Mouse (Mus musculus): ENCODE results near the gene Slc37a1. TPM values are rescaled to one million over a fixed set of nuclear protein-coding genes. Genes with fewer than 3 reads are reported as not detected.

Gene Slc37a1
- polyA plus RNA-seq, 1 experiment from 2014 or later = 3.3 TPM

DNA sequence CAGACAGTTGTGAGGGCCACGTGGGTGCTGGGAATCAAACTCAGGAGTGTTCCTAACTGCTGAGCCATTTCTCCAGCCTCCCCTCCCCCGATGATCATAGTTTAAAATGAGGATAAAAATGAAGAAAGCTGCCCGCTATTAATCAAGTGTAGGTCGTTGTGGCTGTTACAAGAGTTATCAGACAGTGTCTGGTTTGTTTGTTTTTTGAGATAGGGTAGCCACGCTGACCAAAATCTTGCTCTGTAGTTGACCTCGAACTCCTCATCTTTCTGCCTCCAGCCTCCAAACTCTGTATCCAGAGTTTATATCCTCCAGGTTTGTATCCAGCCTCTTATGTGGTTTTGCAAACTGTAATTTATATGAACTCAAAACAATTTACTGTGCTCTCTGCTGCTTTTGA is 6.3 kb upstream of the Slc37a1 start:
- 61% methylated on average over 6 of the region's 6 CpGs for WGBS
- Histone ChIP-seq H3K27ac (no peak overlapping the region), H3K27me3 (no peaks in the 10 kb centered on the region), H3K4me2 (no peak overlapping the region), H3K9me3 (no peaks in the 10 kb centered on the region), H3K4me1 (peaks cover 20% of the 10 kb centered on the region), H3K4me3 (no peak overlapping the region), H3K9ac (no peak overlapping the region), H3K36me3 (no peaks in the 10 kb centered on the region)
- no peak for ATAC-seq (ENCODE audit: insufficient number of reproducible peaks, low FRiP score, low TSS enrichment, low read depth)

DNA sequence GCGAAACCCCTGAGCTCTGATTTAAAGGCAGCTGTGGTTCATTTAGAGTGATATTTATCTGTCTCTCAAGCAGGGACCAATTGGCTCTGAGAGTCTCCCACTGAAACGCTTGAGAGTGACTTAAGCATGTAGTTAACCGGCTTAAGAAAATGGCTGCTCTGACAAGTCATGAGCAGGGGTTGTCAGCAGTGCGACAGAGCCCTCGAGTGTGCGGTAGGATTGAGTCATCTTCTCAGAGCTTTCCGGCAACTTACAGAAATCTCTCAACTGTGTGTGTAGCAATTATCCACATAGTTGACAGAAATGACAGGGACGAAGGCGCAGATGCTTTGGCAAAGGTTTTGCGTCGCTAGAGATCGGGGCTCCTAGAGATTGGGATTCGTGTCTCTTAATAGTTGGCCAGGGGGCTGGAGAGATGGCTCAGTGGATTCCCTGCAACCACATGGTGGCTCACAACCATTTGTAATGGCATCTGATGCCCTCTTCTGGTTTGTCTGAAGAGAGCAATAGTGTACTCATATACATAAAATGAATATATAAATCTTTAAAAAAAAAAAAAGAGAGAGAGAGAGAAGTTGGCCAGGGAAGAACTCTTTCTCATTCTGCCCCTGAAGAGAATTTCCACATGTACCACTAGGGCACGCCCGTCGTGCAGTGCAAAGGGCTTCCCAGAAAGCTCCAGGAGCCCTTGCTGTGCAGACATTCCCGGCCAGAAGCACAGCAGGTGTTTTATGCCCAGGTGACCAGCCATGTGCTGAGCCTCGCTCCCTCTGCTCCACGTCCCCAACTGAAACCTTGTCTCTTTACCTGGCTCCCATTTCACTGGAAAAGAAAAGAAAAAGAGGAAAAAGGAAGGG is 4.5 kb upstream of the Slc37a1 start:
- ATAC-seq (ENCODE audit: insufficient number of reproducible peaks, low FRiP score, low TSS enrichment, low read depth) = no peak
- Histone ChIP-seq H3K27ac (no peak overlapping the region), H3K36me3 (no peaks in the 10 kb centered on the region), H3K4me2 (no peak overlapping the region), H3K4me3 (no peak overlapping the region), H3K9me3 (no peaks in the 10 kb centered on the region), H3K27me3 (no peaks in the 10 kb centered on the region), H3K4me1 (peaks cover 14% of the 10 kb centered on the region), H3K9ac (no peak overlapping the region)
- 44% methylated on average over 19 of the region's 19 CpGs for WGBS

DNA sequence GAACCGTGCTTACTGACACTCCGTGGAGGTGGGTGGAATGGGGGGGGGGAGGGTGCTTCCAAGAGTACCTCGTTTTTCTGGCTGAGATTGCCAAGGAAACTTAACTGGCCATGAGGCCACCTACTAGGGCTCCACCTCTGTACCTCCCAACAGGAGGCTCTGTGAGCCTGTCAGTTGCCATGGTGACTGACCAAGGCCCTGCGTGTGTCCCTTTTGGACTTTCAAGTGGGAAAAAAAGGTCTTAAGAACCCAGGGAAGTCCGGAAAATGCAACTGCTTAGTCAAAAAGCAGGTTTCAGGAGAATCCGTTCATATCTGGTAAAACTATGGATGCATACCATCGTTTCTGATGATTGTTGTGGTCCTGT is 3.9 kb upstream of the Slc37a1 start:
- H3K9me3 ChIP-seq = no peaks in the 10 kb centered on the region
- H3K27ac ChIP-seq = no peak overlapping the region
- no peak overlapping the region for H3K4me2 ChIP-seq
- no peak overlapping the region for H3K4me3 ChIP-seq
- WGBS = 29% methylated on average over 7 of the region's 7 CpGs
- no peak for ATAC-seq (ENCODE audit: insufficient number of reproducible peaks, low FRiP score, low TSS enrichment, low read depth)
- H3K4me1 ChIP-seq = peaks cover 8% of the 10 kb centered on the region; the same call in 1 of the 2 replicates
- H3K9ac ChIP-seq = no peak overlapping the region
- H3K27me3 ChIP-seq = no peaks in the 10 kb centered on the region
- no peaks in the 10 kb centered on the region for H3K36me3 ChIP-seq

DNA sequence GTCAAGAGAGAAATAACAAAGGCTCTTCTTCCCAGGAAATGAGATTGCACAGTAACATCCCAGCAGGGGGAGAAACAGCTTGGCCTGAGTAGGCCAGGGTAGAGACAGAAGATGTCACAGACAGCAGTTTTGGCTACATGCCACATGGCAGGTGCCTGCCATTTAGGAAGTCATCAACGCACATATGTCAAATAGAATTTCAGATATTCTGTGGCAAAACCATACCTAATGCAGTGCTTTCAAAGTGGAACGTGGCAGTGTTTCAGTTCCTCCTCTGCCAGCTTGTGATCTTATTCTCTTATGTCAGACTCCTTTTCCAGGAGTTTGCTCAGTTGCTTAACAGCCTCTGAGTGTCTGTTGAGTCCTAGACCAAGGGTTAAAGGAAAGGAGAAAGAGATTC is 725 bp upstream of the Slc37a1 start:
- H3K4me1 ChIP-seq = 0 out of 2 replicates have a peak, but pooled peaks cover 3% of the 10 kb centered on the region

DNA sequence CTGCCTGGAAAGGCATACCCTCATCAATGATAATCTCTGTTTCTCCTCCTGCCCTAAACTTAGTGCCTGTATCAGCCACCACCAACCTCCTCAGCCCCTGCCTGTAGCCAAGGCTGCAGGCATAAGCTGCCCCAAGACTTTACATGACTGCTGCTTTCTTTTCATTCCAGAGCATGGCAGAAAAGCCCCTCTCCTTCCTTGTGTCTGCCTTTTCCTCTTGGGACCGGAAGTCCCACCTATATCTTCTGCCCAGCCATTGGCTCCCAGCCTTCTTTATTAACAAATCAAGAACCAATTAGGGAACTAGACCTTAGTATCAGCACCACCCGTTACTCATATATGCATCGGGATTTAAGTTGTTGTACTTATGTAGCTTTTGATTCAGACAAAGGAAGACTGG is 624 bp downstream of the Slc37a1 start:
- Histone ChIP-seq H3K27ac (no peak overlapping the region), H3K27me3 (no peaks in the 10 kb centered on the region), H3K4me3 (no peak overlapping the region), H3K4me1 (0 out of 2 replicates have a peak, but pooled peaks cover 3% of the 10 kb centered on the region), H3K9ac (no peak overlapping the region), H3K9me3 (no peaks in the 10 kb centered on the region), H3K36me3 (no peaks in the 10 kb centered on the region), H3K4me2 (no peak overlapping the region)
- no peak for ATAC-seq (ENCODE audit: insufficient number of reproducible peaks, low FRiP score, low TSS enrichment, low read depth)
- 77% methylated on average over 3 of the region's 3 CpGs for WGBS

More for the DNA sequence above, 725 bp upstream of the Slc37a1 start:
- no peaks in the 10 kb centered on the region for H3K9me3 ChIP-seq
- no peaks in the 10 kb centered on the region for H3K36me3 ChIP-seq
- no peak for ATAC-seq (ENCODE audit: insufficient number of reproducible peaks, low FRiP score, low TSS enrichment, low read depth)
- no peaks in the 10 kb centered on the region for H3K27me3 ChIP-seq
- H3K4me2 ChIP-seq = no peak overlapping the region
- no peak overlapping the region for H3K27ac ChIP-seq
- no peak overlapping the region for H3K4me3 ChIP-seq
- H3K9ac ChIP-seq = no peak overlapping the region
- WGBS = 66% methylated on average over 2 of the region's 2 CpGs

DNA sequence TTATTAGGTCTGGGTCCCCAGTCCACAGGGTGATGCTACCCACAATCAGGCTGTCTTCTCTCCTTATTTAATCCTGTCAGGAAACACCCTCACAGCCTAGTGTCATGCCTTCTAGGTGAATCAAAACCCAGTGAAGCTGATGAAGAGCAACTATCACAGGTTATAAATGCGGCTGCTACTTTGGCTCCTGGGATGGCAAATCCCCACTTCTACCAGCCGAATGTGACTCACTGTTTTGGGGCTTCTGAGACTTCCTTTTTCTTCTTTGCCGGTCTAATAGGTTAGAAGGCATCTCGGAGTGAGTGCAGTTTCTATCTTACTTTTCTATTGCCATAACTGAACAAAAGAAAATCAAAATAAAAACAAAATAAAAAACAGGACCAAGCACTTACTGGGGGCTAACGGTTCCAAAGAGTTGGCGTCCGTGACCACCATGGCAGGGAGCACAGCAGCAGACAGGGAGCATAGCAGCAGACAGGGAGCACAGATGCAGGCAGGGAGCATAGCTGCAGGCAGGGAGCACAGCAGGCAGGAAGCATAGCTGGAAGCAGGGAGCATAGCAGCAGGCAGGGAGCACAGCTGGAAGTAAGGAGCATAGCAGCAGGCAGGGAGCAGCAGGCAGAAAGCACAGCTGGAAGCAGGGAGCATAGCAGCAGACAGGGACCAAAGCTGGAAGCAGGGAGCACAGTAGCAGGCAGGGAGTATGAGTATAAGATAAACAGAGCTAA is 2.6 kb downstream of the Slc37a1 start:
- no peaks in the 10 kb centered on the region for H3K4me1 ChIP-seq
- no peak overlapping the region for H3K27ac ChIP-seq
- H3K27me3 ChIP-seq = no peaks in the 10 kb centered on the region
- 62% methylated on average over 7 of the region's 7 CpGs for WGBS
- ATAC-seq (ENCODE audit: insufficient number of reproducible peaks, low FRiP score, low TSS enrichment, low read depth) = no peak
- no peaks in the 10 kb centered on the region for H3K36me3 ChIP-seq
- no peak overlapping the region for H3K4me3 ChIP-seq
- no peak overlapping the region for H3K9ac ChIP-seq
- no peaks in the 10 kb centered on the region for H3K9me3 ChIP-seq
- no peak overlapping the region for H3K4me2 ChIP-seq

DNA sequence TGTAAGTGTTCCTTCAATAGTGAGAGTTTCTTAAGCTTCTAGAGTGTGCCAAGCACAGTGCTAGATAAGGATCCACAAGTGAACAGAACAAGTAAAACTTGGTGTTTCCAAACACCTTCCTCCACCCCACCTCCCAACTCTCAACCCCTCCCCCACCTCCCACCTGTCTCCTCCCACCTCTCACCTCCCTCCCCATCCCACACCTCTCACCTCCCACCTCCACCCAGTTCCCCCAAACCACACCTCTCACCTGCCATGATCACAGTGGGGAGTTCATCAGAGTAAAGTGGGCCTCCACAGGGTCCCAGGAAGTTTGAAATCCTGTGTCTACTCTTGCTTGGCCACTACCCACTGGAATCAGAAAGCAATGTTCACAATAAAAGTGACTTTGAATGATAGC is 3.7 kb downstream of the Slc37a1 start:
- Histone ChIP-seq H3K4me1 (peaks cover 3% of the 10 kb centered on the region; the same call in 1 of the 2 replicates), H3K4me3 (no peak overlapping the region), H3K27ac (no peak overlapping the region), H3K9me3 (no peaks in the 10 kb centered on the region), H3K36me3 (no peaks in the 10 kb centered on the region), H3K27me3 (peaks cover 6% of the 10 kb centered on the region), H3K4me2 (no peak overlapping the region), H3K9ac (no peak overlapping the region)
- no peak for ATAC-seq (ENCODE audit: insufficient number of reproducible peaks, low FRiP score, low TSS enrichment, low read depth)

DNA sequence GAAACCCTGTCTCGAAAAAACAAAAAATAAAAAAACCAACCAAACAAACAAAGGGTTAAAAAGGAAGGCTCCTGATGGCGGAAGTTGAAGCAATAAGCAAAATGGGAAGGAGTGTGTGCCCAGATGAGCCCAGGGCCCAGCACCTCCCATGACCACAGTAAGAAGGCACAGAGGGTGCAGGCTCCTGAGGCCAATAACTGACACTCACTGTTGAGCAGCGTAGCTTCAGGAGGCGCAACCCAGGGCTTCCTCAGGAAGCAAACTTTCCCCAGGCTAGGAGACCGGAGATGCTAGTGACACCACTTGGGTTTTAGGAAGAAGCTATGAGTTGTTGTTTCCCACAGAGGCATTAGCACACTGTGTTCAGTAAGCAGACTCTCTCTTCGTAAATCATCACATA is 4.3 kb downstream of the Slc37a1 start:
- Histone ChIP-seq H3K9me3 (no peaks in the 10 kb centered on the region), H3K9ac (no peak overlapping the region), H3K4me3 (no peak overlapping the region), H3K36me3 (no peaks in the 10 kb centered on the region), H3K27ac (no peak overlapping the region), H3K4me1 (peaks cover 7% of the 10 kb centered on the region), H3K27me3 (peaks cover 12% of the 10 kb centered on the region), H3K4me2 (no peak overlapping the region)
- WGBS = 62% methylated on average over 6 of the region's 6 CpGs
- ATAC-seq (ENCODE audit: insufficient number of reproducible peaks, low FRiP score, low TSS enrichment, low read depth) = no peak

DNA sequence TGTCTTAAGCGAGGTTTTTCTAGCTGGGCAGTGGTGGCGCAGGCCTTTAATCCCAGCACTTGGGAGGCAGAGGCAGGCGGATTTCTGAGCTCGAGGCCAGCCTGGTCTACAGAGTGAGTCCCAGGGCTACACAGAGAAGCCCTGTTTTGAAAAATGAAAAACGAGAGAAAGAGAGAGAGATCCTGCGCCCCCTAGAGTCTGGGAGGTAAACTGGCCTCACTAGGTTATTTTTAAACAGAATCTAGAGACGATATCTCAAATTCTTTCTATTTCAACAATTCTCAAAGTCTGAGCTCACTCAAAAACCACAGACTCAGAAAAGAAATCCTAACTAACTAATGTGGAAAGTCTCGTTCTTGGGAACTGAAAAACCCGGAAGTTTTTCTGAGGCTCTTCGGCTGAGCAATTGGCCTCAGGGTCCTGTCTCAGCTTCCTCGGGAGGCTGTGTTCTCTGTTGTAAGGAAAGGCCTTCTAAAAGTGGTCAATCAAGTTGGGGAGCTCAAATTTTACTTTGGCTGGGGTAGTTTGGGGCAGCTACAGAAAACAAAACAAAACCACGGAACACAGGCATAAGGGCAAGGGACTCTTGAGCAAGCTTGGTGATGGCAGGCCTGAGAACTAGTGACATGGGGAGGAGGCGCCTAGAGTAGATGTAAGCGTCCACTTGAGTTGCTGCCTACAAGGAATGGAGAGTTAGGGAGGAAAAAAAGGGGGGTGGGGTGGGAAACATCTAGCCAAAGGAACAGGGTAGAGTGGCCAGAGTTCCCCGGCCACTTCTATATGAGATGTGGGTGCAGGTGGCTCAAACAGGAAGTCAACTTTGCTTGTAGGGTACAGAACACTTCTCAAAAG is 8.0 kb downstream of the Slc37a1 start:
- no peaks in the 10 kb centered on the region for H3K36me3 ChIP-seq
- H3K4me2 ChIP-seq = no peak overlapping the region
- no peak overlapping the region for H3K9ac ChIP-seq
- peaks cover 27% of the 10 kb centered on the region for H3K27me3 ChIP-seq
- no peak overlapping the region for H3K27ac ChIP-seq
- H3K4me3 ChIP-seq = no peak overlapping the region
- WGBS = 79% methylated on average over 15 of the region's 15 CpGs
- ATAC-seq (ENCODE audit: insufficient number of reproducible peaks, low FRiP score, low TSS enrichment, low read depth) = no peak
- peaks cover 27% of the 10 kb centered on the region for H3K4me1 ChIP-seq
- no peaks in the 10 kb centered on the region for H3K9me3 ChIP-seq

DNA sequence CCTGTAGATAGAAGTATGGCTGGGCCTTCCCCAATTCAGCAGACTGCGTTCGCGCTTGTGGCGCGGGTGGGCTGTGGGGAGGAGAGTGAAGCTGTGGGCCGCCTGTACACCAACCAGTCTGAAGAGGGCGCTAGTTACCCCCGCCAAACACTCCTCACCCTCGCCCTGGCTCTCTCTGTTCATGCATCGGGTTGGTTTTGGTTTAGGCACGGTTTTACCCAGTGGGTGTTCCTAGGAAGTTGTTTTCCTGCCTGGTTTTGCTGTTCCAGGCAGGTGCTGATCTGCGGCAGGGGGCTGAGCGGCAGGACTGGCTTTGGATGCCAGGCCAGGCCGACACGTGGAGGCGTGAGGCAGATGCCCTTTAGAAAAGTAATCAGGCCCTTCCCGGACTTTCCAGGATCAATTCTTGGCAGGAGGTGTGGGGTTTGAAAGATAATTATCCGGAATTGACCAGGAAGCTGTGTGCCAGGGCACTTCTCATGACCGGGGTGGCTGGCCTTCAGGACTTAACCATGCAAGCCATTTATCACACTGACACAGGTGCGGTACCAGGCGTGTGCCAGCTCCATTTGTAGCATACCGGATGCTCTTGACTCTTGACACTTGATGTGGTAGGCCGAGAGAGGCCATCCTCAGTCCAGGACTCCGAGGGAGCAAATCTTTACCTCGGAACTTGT is 8.8 kb downstream of the Slc37a1 start:
- Histone ChIP-seq H3K4me3 (peak overlapping the region; percentile 54), H3K4me1 (peaks cover 27% of the 10 kb centered on the region), H3K27me3 (peaks cover 27% of the 10 kb centered on the region), H3K4me2 (peak overlapping the region; percentile 97), H3K9ac (0 out of 2 replicates have a peak overlapping the region, but pooled peaks have one; percentile 35), H3K36me3 (no peaks in the 10 kb centered on the region), H3K9me3 (no peaks in the 10 kb centered on the region), H3K27ac (no peak overlapping the region)
- WGBS = 28% methylated on average over 25 of the region's 25 CpGs
- no peak for ATAC-seq (ENCODE audit: insufficient number of reproducible peaks, low FRiP score, low TSS enrichment, low read depth)

All from limb, embryonic 15.5 days (tissue).